Mouse (Mus musculus) stomach, postnatal 0 days (tissue): ENCODE data around the gene Rnf41.

Experiments
- CTCF ChIP-seq: IDR thresholded peaks from 2 replicates; pipeline ENCODE4 v1.5.1; 2016; ENCODE audit warnings: antibody characterized with exemption, low read depth, mild to moderate bottlenecking, moderate library complexity
- EP300 ChIP-seq: optimal IDR thresholded peaks from 2 replicates; pipeline ENCODE3; 2016; ENCODE audit warnings: antibody characterized with exemption

GRCm38 (mm10) chr10:128390366-128390765, 21.1 kb upstream of the Rnf41 start:
- TF ChIP-seq CTCF (no peak), EP300 (no peak)
